Mouse (Mus musculus): ENCODE data around the gene Tarbp2. TPM values are rescaled to one million over a fixed set of nuclear protein-coding genes. Genes with fewer than 3 reads are reported as not detected.
A peak's percentile ranks its signal among the peaks of the same experiment; 100 is the strongest.

The Tarbp2 gene
- total RNA-seq (2021) (10 to 100 TPM; 30.5 to 32.5 TPM), polyA plus RNA-seq (2012; rRNA removed) (60.7 and 64.1 TPM in 2 replicates)
- long read RNA-seq, transcript Tarbp2-201 (9 exons, 1,523 nt): major isoform, 16 of 25 reads
- long read RNA-seq, partial matches to known transcripts: 3 of 25 reads
- long read RNA-seq, other reads (novel, unspliced or antisense): 4 of 25 reads

DNA sequence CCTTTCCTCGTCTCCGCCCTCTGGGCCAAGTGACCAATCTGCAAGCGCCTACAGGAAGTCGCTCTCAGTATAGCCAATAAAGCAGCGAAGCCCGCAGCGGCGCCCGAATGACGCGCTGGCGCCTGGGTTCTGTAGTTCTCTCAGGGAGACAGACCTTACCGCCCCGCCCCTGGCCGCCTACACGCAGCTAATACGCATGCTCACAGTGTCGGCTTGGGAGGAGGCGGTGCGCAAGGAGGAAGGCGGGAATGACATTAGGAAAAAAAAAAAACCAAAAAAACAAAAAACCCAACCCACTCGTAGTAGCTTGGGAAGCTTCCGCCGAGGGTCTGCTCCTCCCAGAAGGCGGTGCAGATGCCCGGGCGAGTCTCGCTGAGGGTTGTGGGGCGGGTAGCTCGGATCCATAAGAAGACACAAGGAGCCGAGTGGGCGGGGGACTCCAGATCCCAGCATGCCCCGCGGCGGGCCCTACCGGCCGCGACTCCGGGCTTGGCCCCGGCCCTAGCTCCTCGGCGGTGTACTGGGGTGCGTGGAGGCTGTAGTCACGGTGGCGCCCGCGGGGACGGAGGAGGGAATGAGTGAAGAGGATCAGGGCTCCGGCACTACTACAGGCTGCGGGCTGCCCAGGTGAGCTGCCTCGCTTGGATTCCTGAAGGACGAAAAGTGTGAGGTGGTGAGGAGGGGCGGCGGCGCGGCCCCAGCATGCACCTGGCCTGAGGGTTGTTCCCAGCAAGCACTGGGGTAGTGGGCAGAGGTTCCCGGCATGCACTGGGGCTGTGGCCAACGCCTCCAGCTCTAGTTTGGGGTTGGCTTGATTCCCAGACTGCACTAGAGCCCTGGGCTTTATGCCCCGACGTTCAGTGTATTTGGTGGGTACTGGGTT is at the start of gene Tarbp2:
Gene Tarbp2 (plus strand): TSS at position 217 of the 883 bp plus-strand sequence.
- peak; percentile 100 for DNase-seq

DNA sequence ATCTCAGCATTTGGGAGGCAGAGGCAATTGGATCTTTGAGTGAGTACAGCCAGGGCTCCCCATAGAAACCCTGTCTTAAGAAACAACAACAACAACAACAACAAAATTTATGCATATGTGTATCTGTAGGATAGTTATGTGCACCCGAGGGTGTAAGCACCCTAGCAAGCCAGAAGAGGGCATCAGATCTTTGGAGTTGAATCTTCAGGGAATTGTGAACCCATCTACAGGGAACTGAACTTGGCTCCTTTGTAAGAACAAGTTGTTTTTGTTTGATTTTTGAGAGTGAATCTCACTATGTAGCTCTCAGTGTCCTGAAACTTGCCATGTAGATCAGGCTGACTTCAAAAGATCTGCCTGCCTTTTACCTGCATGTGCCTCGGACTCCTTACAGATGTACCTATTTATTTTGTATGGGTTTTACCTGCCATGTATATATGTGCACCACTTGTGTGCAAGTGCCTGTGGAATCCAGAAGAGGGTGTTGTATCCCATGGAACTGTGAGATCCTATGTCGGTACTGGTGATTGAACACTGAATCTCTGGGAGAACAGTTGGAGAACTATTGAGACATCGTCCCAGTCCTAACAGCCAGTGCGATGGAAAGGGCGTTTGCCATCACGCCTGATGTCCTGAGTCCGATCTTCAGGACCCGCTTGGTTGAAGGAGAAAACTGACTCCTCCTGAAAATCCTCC is 49.2 kb upstream of the Tarbp2 start:
- no peak for DNase-seq

DNA sequence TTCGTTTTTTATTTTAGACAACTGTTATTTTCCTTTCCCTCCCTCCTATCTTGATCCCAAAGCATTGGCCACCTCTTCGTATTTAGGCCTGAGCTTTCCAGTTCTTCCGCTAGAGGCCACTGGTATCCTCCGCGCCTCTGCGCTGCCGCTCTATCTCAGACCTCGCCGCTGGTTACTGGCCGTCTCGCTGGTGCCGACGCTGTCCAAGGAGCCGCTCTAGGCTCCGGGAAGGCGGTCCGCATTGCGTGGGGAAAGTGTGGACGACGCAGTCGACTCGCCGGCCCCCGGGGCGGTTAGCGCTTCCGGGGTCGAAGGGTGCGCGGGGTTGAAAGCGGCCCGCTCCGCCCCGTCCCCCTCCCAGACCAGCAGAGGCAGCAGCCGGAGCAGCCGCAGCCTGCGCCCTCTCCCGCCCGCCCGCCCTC is 47.8 kb upstream of the Tarbp2 start, which contains the start of gene Pcbp2:
Gene Pcbp2 (plus strand): TSS at position 357 of the 422 bp plus-strand sequence.
- peak; percentile 98 for DNase-seq

DNA sequence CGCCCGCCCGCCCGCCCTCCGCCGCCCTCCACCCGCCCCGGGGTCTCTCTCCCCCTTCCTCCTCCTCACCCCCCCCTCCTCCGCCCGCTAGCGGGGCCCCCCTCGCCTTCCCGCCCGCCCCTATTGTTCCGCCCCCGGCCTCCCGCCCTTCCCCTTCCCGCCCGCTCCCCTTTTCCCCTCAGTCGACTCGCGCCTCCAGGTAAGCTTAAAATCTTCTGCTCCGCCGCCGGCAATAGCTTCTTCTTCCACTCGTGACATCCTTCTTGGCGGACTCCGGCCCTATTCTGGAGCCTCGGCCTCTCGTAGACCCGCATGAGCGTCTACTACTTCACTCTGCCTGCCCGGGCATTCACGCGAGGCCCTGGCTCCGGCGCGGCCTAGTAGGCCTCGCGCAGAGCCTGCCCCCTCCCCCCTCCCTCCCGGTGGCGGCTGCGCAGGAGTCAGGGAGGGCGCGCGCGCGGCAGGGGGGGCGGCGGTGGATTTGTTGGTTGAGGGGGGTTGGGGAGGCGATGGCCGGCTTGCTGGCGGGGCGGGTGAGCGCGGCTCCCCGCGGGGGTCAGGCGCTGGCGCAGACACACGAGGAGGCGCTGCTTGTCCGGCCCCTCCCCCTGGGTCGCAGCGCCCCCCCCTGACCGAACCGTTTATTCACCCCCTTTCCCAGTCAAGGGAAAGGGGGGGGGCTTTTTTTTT is 47.2 kb upstream of the Tarbp2 start:
- DNase-seq: peak; percentile 90

DNA sequence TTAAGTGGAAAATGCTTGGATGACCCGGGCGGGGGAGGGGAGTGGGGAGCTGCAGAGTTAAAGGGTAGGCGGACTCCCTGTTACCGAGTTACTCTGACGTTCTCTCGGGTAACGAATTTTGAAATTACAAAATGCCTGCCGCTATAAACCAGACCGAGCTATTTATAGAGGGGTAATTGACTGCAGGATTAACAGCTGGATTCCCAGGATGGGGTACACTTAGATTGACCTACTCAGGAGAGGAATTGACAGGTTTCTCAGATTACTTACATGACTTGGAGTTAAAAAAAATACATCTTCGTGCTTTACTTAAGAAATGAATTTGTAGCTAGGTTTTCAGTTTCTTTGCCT is 46.7 kb upstream of the Tarbp2 start:
- no peak for DNase-seq

DNA sequence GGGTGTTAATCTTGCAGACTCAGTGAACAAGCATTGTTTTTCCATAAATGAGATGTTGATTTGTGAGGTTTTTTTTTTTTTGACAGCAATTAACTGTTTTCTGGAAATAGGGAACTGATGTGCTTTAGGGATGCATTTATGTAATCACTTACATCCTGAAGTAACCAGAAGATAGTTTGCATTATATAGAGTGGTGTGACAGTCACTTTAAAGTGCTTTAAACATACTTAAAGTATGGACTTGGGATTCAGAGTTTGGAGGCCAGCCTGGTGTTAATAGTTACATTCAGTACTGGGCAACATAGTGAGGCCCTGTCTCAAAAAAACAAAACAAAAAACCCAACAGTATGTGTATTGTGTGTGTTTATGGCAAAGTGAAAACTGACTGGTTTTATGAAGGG is 46.3 kb upstream of the Tarbp2 start:
- no peak for DNase-seq

DNA sequence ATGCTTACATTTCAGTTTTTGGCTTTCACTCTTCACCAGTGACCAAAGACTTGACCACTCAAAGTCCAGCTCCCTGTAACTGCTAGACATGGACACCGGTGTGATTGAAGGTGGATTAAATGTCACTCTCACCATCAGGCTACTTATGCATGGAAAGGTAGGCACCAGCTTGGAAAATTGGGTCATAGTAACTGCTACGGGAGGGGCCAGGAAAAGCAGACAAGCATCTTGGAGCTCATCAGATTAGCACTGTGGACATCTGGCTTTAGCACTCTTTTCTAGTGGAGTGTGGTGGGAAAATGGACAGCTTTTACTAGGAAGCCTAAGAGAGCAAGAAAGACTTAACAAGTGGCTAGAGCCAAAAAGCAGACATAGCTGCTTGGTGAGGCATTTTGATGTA is 44.7 kb upstream of the Tarbp2 start:
- DNase-seq: no peak

DNA sequence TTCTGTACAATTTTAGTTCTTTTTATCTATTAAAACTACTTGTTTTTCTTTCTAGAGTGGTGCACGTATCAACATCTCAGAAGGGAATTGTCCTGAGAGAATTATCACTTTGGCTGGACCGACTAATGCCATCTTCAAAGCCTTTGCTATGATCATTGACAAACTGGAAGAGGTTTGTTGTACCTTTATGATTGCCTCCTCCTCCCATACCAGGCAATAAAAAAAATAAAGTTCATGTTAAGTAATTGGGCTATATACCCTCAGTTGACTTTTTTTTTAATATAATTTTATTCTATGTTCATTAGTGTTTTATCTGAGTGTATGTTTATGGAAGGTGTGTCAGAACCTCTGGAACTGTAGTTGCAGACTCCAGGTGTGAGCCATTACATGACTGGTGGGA is 43.5 kb upstream of the Tarbp2 start:
- no peak for DNase-seq

DNA sequence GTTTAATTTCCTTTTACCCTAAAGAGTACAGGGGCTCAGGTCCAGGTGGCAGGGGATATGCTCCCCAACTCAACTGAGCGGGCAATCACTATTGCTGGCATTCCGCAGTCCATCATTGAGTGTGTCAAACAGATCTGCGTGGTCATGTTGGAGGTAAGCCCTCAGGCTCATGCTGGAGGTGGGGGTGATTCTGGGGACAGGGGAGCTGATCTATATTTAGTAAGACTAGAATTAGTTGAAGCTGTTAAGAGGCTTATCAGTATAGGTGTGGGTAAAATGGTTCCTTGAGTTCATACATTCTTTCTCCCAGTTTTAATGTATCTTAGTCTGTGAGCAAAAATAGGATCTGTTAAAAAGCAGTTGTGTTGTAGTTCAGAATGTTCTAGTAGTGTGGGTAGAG is 34.9 kb upstream of the Tarbp2 start:
- no peak for DNase-seq

DNA sequence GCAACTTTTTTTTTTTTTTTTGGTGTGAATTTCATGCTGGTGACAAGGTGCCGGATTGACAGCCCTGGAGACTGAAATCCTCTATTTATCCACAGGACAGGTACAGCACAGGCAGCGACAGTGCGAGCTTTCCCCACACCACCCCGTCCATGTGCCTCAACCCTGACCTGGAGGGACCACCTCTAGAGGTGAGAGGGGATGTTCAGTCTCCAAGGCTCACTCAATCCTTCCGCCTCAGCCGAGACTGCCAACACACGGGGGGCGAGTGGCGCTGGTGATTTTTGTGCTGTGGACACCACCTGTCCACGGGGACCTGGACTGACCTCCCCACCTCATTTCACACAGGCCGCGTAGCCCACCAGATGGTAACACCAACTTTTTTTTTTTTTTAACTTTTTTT is 32.1 kb upstream of the Tarbp2 start:
- no peak for DNase-seq

DNA sequence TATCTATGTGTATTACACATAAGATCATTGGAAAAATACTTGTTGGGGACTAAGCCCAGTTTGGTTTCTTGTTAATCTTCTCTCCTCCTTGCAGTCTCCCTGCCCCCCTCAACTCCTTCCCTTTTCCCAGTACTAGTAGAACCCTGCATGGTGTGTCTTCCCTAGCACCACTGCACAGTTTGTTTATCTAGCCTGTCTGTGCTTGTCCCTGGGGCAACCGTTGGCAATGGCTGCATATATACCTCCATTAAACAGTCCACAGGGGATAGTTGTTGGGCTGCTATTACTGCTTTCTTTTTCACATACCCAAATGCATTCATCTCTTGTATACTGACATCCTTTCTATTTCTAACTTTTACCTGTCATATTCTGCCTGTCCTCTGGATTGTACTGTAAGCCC is 30.3 kb upstream of the Tarbp2 start:
- no peak for DNase-seq

DNA sequence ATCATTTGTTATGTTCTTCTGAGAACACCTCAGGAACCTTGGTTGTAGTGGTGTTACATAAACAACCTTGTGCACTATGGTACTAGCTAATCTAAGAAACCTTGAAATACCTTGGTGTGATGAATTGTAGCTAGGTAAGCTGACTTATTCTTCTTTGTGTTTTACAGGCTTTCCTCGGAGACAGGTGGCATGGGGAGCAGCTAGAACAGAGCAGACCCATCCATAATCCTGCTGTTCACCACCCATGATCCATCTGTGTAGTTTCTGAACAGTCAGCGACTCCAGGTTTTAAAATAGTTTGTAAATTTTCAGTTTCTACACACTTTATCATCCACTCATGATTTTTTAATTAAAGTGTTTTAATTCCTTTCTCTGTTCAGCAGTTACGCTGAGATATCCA is 19.7 kb upstream of the Tarbp2 start:
- no peak for DNase-seq

DNA sequence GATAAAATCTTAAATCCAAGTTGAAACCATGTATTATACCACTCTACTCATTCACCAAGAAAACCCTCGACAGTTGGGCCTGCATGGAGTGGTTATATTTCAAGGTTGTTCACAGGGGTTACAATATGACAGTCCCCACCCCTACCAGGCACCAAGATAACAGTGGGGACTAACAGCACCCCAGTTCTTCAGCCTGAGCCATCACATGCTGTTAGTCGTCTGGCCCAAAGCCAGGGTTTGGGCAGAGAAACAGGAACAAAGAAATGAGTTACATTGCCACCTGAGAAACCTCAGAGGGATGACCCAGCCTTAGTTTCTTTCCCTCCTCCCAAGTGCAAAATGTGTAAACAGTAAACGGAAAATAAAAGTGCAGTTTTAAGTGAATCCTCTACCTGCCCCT is 18.6 kb upstream of the Tarbp2 start:
- no peak for DNase-seq

DNA sequence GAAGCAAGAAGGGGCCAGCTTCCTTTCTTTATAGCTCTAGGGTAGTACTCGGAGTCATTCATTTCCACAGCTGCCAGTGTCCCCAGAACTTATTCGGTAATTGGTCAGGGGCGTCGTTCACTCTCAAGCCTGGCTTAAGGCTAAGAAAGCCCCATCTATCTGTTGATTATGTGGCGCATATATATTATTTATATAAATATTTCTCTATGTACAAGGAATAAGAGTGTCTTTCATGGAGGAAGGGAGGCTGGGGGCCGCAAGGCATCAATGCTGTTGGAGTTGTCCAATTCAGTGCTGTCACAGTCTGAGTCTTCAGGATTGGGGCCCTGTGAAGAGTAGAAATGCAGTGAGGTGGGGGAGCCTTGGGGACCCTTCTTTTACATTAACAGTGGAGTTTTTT is 18.1 kb upstream of the Tarbp2 start:
- DNase-seq: no peak

DNA sequence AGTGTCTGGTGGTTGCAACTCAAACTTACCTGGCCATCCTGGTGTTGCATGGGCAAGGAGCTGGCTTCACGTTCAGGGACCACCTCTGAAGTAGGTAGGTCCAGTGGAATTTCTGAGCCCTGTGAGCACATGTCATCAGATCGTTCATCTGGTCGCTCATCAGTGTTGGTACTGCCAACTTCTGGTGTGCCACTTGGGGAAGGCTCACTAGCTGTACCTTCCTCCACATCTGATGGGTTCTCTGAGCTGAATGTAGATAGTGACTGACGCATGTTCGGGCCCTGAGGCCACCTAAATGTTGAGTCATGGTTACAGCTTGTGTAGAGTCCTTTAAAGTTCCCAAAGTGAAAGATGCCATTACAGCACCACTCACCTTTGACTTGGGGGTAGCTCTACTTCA is 17.5 kb upstream of the Tarbp2 start:
- DNase-seq: no peak

DNA sequence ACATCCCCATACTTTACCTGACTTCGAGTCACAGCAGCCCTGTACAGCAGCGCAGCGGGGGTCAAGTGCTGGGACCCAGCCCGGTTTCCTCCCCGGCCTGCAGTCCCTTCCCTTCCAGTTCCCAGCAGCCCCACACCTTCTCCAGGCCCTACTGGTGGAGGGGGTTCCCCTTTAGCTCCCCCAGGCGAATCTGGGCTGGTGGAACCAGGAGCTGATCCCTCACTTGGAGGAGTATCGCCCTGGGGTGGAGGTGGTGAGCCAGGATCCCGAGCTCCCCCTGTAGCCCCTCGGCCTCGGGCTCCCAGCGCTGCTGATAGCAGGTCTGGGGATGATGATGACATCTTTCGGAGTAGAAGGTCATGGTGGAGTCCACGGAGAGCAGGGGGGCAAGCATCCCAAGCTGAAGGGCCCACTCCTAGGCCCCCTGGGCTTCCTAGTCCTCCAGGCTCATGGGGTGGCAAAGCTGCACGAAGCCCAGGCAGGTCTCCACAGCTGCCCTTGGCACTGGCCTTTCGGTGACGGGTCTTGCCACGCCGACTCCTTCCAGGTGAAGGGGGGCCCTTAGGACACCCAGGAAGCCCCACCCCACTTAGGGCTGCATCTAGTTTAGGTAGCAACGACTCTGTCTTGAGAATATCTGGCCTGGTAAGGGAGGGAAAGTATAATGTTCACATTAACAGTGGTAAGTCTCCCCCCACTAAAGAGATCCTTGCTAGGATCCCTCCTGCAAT is 16.7 kb upstream of the Tarbp2 start:
- no peak for DNase-seq

DNA sequence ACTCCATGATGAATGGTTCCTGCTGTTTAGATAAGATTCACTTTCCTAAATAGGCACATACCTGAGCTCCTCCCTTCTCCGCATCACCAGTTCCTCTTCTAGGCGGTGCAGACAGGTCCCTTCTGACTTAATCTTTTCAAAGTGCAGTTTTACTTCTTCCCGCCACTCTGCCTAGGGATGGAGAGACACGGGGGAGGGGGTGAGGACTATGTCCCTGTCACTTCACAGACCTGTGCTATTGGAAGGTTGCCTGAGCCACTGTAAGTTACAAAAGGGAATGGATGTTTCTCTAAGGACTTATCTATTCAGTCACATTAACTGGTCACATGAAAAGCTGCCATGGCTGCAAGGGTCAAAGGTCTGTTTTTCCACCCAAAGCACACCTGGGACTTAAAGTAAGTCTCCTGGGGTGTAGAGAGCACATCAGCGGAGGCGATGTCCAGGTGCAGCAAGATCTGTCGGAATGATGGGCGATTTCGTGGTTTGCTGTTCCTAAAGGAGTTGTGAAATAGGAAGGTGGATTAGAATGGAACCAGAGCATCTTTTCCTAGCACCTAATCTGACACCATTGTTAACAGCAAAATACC is 15.6 kb upstream of the Tarbp2 start:
- no peak for DNase-seq

DNA sequence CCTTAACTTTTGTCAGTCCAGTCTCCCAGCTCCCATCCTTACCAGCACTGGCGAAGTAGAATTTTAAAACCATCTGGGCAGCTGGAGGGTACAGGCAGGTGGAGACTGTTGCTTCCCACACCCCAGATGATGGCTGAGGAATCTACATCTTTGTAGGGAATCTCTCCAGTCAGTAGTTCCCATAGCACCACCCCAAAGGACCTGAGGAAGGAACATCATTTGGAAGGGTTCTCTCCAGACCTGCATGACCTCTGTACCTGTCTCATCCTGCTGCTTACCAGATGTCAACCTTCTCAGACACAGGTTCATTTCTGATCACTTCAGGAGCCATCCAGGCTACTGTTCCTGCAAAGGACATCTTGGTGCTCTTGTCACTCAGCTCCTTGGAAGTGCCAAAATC is 14.5 kb upstream of the Tarbp2 start, which contains the start of gene Gm10337:
Gene Gm10337 (plus strand): TSS at position 276 of the 400 bp plus-strand sequence.
- DNase-seq: no peak

DNA sequence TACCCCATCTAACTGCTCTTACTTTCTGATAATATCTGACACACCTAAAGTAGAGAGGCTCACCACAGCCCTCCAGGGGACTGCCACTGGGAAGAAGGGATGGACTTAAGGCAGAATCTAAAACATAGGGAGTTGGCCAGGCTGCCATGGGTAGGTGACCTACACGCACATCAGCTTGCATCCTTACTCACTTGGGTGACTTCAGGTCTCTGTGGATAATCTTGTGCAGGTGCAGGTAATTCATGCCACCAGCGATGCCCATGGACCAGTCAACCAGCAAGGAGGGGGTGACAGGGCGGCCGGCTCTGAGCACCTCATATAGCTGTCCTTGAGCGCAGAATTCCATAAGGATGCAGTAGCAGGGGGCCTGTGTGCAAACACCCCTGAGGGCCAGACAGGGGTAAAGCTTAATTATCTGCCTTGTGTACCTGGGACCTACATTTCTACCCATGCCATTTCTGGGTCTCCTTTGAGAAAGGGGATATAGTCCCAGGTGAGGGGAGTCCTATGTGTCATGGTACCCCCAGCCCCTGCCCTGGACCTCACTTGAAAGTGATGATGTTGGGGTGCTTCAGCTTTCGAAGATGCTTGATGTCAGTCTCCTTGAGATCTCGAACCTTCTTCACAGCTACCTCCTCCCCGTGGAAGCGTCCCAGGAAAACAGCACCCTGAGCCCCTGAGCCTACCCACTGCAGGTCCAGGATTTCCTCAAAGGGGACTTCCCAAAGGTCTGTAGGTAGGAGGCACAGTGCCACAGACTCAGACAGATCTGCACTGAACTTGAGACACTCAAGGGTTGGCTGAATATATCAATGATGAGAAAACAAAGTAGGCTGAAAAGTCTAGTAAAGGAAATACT is 13.8 kb upstream of the Tarbp2 start:
- no peak for DNase-seq

DNA sequence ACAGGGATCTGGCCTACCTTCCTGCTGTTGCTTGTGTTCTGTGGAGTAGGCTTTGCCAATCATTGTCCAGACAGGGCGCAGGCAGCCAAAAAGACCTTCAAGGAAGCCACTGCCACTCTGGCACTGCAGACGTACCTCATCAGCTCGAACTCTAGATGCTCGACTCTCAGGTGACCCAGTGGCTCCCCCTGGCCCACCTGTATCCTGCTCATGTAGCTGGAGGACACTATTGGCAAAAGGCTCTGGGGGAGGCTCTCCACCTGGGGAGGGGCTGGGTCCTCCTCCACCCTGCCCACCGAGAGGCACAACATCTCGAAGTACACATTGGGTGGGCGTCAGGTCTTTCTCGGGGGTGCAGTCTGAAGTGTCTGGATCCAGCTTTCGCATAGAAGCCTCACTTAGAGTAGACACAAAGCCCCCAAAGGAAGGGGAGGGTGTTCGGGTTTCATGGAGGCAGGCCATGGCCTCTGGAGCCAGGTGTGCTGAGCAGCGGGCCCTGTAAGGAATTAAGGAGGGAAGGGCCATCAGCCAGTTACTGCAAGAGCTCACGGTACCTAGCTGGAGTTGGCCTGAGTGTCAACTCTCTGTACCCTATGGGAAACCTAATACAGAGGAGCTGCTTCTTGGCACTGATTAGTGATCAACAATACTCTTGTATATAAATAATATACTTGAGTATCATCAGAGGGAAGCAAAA is 12.8 kb upstream of the Tarbp2 start:
- no peak for DNase-seq

All from adrenal gland, adult 2 months (tissue).